Comparison of ENCODE assay signal across 9 mouse cellular contexts in the genomic region with DNA sequence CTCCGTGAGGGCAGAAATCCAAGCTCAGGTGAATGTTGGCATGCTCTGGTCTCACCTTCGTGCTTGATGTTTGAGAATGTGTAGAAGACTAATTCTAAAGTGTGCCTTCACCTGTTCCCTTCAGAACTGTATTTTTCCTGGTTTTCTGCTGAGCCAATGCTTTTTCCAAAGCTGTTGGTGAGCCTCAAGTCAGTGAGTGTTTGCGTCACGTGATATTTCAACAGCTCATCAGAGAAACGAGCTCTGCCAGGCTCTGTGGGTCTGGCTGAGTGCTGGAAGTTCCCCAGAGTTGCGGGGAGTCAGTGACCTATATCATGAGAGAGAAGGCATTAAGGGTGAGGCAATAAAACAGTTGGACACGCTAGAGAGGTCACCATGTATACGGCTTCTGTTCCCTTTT. TPM values are rescaled to one million over a fixed set of nuclear protein-coding genes. Genes with fewer than 3 reads are reported as not detected.
A peak's percentile ranks its signal among the peaks of the same experiment; 100 is the strongest.
DNase-seq lines count a peak whose midpoint lies in the region; ATAC-seq and TF ChIP-seq lines count a peak whose summit lies in the region.
"Had no signal": no experiment of that assay in that cellular context is flagged by ENCODE, and none has a peak within 500 bp of the region (broad histone marks: within the 10 kb centered on the region; RNA-seq: fewer than 3 reads in every experiment).

No protein-coding gene starts in this region.

- no peak overlapping the region for H3K27ac ChIP-seq in MEL (ENCODE audit: control insufficient read depth, low read depth, low read length)
- H3K27ac ChIP-seq in forebrain, embryonic 12.5 days = no peak overlapping the region

- ATAC-seq in forebrain, embryonic 12.5 days (ENCODE audit: low FRiP score) = no peak

- no peak overlapping the region for H3K9ac ChIP-seq in MEL (ENCODE audit: control insufficient read depth, low read depth, low read length, poor library complexity, severe bottlenecking)
- no peak overlapping the region for H3K9ac ChIP-seq in forebrain, embryonic 12.5 days

- 40% methylated on average over 8 of the region's 8 CpGs for WGBS in lung, adult 2 months
- 87% methylated on average over 8 of the region's 8 CpGs for WGBS in forebrain, embryonic 12.5 days

- no peaks in the 10 kb centered on the region for H3K4me1 ChIP-seq in MEL (ENCODE audit: control insufficient read depth in 1 of 2, insufficient read depth in 2 of 2, low read length in 2 of 2)
- peaks cover 2% of the 10 kb centered on the region for H3K4me1 ChIP-seq in lung, adult 2 months (ENCODE audit: control insufficient read depth, insufficient read depth, low read length)
- H3K4me1 ChIP-seq in forebrain, embryonic 12.5 days = no peaks in the 10 kb centered on the region

- no peaks in the 10 kb centered on the region for H3K36me3 ChIP-seq in MEL (ENCODE audit: control insufficient read depth in 1 of 2, insufficient read depth in 2 of 2, low read length in 2 of 2)
- H3K36me3 ChIP-seq in forebrain, embryonic 12.5 days (replicated peaks) = no peaks in the 10 kb centered on the region

- TF ChIP-seq RAD21 in MEL (IDR thresholded peaks at IDR 0.05; ENCODE audit: low read depth, low read length) = no peak

- no peak for TF ChIP-seq CTCF in MEL (IDR thresholded peaks at IDR 0.05 in 2 of 3, conservative IDR thresholded peaks at IDR 0.05 in 1 of 3; ENCODE audit: control insufficient read depth in 1 of 3, insufficient read depth in 1 of 3, low read depth in 2 of 3, low read length in 3 of 3, poor library complexity in 1 of 3, severe bottlenecking in 1 of 3)
- no peak for TF ChIP-seq CTCF in lung, adult 2 months (IDR thresholded peaks at IDR 0.05; ENCODE audit: insufficient read depth, low read length)

- no peak overlapping the region for H3K4me2 ChIP-seq in forebrain, embryonic 12.5 days

- no peak for TF ChIP-seq POLR2A in MEL (IDR thresholded peaks at IDR 0.05; ENCODE audit: control insufficient read depth in 1 of 2, insufficient read depth in 1 of 2, low read depth in 1 of 2, low read length in 2 of 2, poor library complexity in 1 of 2)
- no peak for TF ChIP-seq POLR2A in lung, adult 2 months (IDR thresholded peaks at IDR 0.05; ENCODE audit: borderline replicate concordance, extremely low read depth, low read depth, low read length)

- no peak for TF ChIP-seq EP300 in MEL (IDR thresholded peaks at IDR 0.05; ENCODE audit: low read depth in 1 of 2, low read length in 2 of 2)

- H3K79me2 ChIP-seq in MEL (ENCODE audit: control insufficient read depth, insufficient read depth, low read length, poor library complexity) = no peaks in the 10 kb centered on the region

- DNase-seq in adrenal gland, adult 2 months = peak; percentile 52
- no peak for DNase-seq in adrenal gland, postnatal 25 days
- no peak for DNase-seq in MEL (ENCODE audit: low read depth, low spot score)
- peak; percentile 60 for DNase-seq in heart, postnatal 4 days
- peak; percentile 41 for DNase-seq in lung, adult 2 months
- no peak for DNase-seq in thymus, postnatal 14 days
- DNase-seq in gastrocnemius, postnatal 4 days (ENCODE audit: low spot score in 2 of 2) = no peak
- DNase-seq: thymus, postnatal 36 days had no signal

- peaks cover 0 to under 1% of the 10 kb centered on the region in 2 experiments; a peak in 1 of 4 replicates for H3K27me3 ChIP-seq in MEL (ENCODE audit: control insufficient read depth in 1 of 2, insufficient read depth in 2 of 2, low read length in 2 of 2)
- no peaks in the 10 kb centered on the region for H3K27me3 ChIP-seq in forebrain, embryonic 12.5 days

- H3K4me3 ChIP-seq in MEL (ENCODE audit: control insufficient read depth in 1 of 2, insufficient read depth in 1 of 2, low read depth in 2 of 2, low read length in 2 of 2) = no peak overlapping the region
- H3K4me3 ChIP-seq in lung, adult 2 months (replicated peaks; ENCODE audit: extremely low read depth, low read depth, low read length) = peak overlapping the region; percentile 10
- no peak overlapping the region for H3K4me3 ChIP-seq in forebrain, embryonic 12.5 days (replicated peaks)

- no peaks in the 10 kb centered on the region for H3K9me3 ChIP-seq in MEL (replicated peaks; ENCODE audit: insufficient read depth, low read length)
- H3K9me3 ChIP-seq in forebrain, embryonic 12.5 days = no peaks in the 10 kb centered on the region

TF ChIP-seq in MEL, 35 proteins besides CTCF, POLR2A, EP300 and RAD21:
- TF ChIP-seq USF1 (IDR thresholded peaks at IDR 0.05; ENCODE audit: low read depth, low read length) (peak; percentile 45; the same call in 1 of the 2 replicates), POLR2AphosphoS2 (IDR thresholded peaks at IDR 0.05; ENCODE audit: low read length) (no peak)

RNA-seq across cellular contexts. Expression of a gene that starts 29.0 kb away (rescaled TPM):
- total RNA-seq in adrenal gland, adult 2 months (2021) = 100 to 1,000 TPM; 114 to 198 TPM
- polyA plus RNA-seq in adrenal gland, adult 2 months (2012; rRNA removed) = 15.4 TPM in 2 replicates
- 150 and 159 TPM in 2 replicates for total RNA-seq in adrenal gland, postnatal 25 days (2021)
- not detected in 2 replicates for total RNA-seq in MEL (2012; rRNA removed)
- polyA plus RNA-seq in MEL (2012; ENCODE audit: insufficient read depth in 1 of 2, insufficient read length in 2 of 2, low read depth in 1 of 2, low replicate concordance in 2 of 2, missing spikeins in 1 of 2) = not detected
- total RNA-seq in heart, postnatal 4 days (2021) = 10 to 100 TPM; 87.2 to 94.4 TPM
- polyA plus RNA-seq in lung, adult 2 months (2012; rRNA removed) = 17.0 and 25.4 TPM in 2 replicates
- 54.9 and 57.5 TPM in 2 replicates for polyA plus RNA-seq in forebrain, embryonic 12.5 days (2016; fragmentation: Nextera tagmentation; extraction: Ambion mirVana)
- 10 to 100 TPM; 65.4 to 74.0 TPM for total RNA-seq in gastrocnemius, postnatal 4 days (2021)

Comparison
In these comparisons a context has a peak if more than half of its experiments do, and no peak if none do; other contexts are left out.
1. DNase-seq: peak in adrenal gland, adult 2 months (single experiment), heart, postnatal 4 days (single experiment) and lung, adult 2 months (single experiment); none in adrenal gland, postnatal 25 days (single experiment), MEL (single experiment), thymus, postnatal 14 days (single experiment) and gastrocnemius, postnatal 4 days (0 of 2).
2. RNA of a gene that starts 29.0 kb away (total RNA-seq): 114 to 198 TPM in adrenal gland, adult 2 months, 150 to 159 TPM in adrenal gland, postnatal 25 days, 87.2 to 94.4 TPM in heart, postnatal 4 days and 65.4 to 74.0 TPM in gastrocnemius, postnatal 4 days; not detected in MEL; every median in the first group is over 10 times any median in the second.